Mouse (Mus musculus) ovary, adult 10 weeks (tissue): ENCODE results near the gene Ly6g5b. TPM values are rescaled to one million over a fixed set of nuclear protein-coding genes. Genes with fewer than 3 reads are reported as not detected.

ENCODE experiments used
- polyA plus RNA-seq: library from polyadenylated mRNA; stranded (reverse); fragments of 350-450 nt; fragmentation: Illumina TruSeq; extraction: RNeasy Lipid Tissue Mini Kit (QIAGEN cat#74804); gene quantifications from one replicate; pipeline ENCODE4 v1.2.3, GENCODE M21; 2014

Ly6g5b gene
- polyA plus RNA-seq, 1 experiment from 2014 or later: not detected

Other genes starting within 250 kb of the Ly6g5b start
- 10.8 TPM for gene Zbtb12, start 235.9 kb downstream of the Ly6g5b start, polyA plus RNA-seq
- 1.0 TPM for gene Gm20547, start 233.4 kb downstream of the Ly6g5b start, polyA plus RNA-seq
- gene C2, start 217.2 kb downstream of the Ly6g5b start, polyA plus RNA-seq: 11.5 TPM
- 9.4 TPM for gene Ehmt2, start 217.0 kb downstream of the Ly6g5b start, polyA plus RNA-seq
- gene Slc44a4, start 201.0 kb downstream of the Ly6g5b start, polyA plus RNA-seq: 0.20 TPM
- 1.8 TPM for gene Neu1, start 184.2 kb downstream of the Ly6g5b start, polyA plus RNA-seq
- gene Hspa1b, start 156.2 kb downstream of the Ly6g5b start, polyA plus RNA-seq: 16.9 TPM
- not detected for gene Gm20481, start 145.5 kb downstream of the Ly6g5b start, polyA plus RNA-seq
- gene Hspa1a, start 143.3 kb downstream of the Ly6g5b start, polyA plus RNA-seq: 8.2 TPM
- not detected for gene Hspa1l, start 142.7 kb downstream of the Ly6g5b start, polyA plus RNA-seq
- 19.2 TPM for gene Lsm2, start 133.6 kb downstream of the Ly6g5b start, polyA plus RNA-seq
- 6.0 TPM for gene Vars, start 114.4 kb downstream of the Ly6g5b start, polyA plus RNA-seq
- not detected for gene Vwa7, start 98.8 kb downstream of the Ly6g5b start, polyA plus RNA-seq
- gene Sapcd1, start 87.4 kb downstream of the Ly6g5b start, polyA plus RNA-seq: not detected
- 0.68 TPM for gene Msh5, start 68.7 kb downstream of the Ly6g5b start, polyA plus RNA-seq
- 25.1 TPM for gene Clic1, start 65.5 kb downstream of the Ly6g5b start, polyA plus RNA-seq
- gene Ddah2, start 56.4 kb downstream of the Ly6g5b start, polyA plus RNA-seq: 2.7 TPM
- not detected for gene Ly6g6c, start 50.0 kb downstream of the Ly6g5b start, polyA plus RNA-seq
- 0.20 TPM for gene Mpig6b, start 49.2 kb downstream of the Ly6g5b start, polyA plus RNA-seq
- gene Ly6g6e, start 38.5 kb downstream of the Ly6g5b start, polyA plus RNA-seq: not detected
- gene Ly6g6d, start 37.4 kb downstream of the Ly6g5b start, polyA plus RNA-seq: not detected
- not detected for gene Ly6g6f, start 29.8 kb downstream of the Ly6g5b start, polyA plus RNA-seq
- 3.5 TPM for gene Abhd16a, start 26.2 kb downstream of the Ly6g5b start, polyA plus RNA-seq
- not detected for gene Ly6g5c, start 7.1 kb downstream of the Ly6g5b start, polyA plus RNA-seq
- gene Gpank1, start 6.0 kb upstream of the Ly6g5b start, polyA plus RNA-seq: 0.91 TPM
- 117 TPM for gene Csnk2b, start 6.6 kb upstream of the Ly6g5b start, polyA plus RNA-seq
- 0.83 TPM for gene D17H6S53E, start 10.9 kb upstream of the Ly6g5b start, polyA plus RNA-seq
- not detected for gene Apom, start 16.6 kb upstream of the Ly6g5b start, polyA plus RNA-seq
- 9.7 TPM for gene Bag6, start 19.8 kb upstream of the Ly6g5b start, polyA plus RNA-seq
- gene Prrc2a, start 49.5 kb upstream of the Ly6g5b start, polyA plus RNA-seq: 10.0 TPM
- gene Aif1, start 60.6 kb upstream of the Ly6g5b start, polyA plus RNA-seq: 5.8 TPM
- not detected for gene Lst1, start 73.0 kb upstream of the Ly6g5b start, polyA plus RNA-seq
- not detected for gene Ltb, start 79.0 kb upstream of the Ly6g5b start, polyA plus RNA-seq
- not detected for gene Tnf, start 86.6 kb upstream of the Ly6g5b start, polyA plus RNA-seq
- gene Lta, start 89.9 kb upstream of the Ly6g5b start, polyA plus RNA-seq: not detected
- gene Gm16181, start 105.4 kb upstream of the Ly6g5b start, polyA plus RNA-seq: not detected
- 5.4 TPM for gene Atp6v1g2, start 118.2 kb upstream of the Ly6g5b start, polyA plus RNA-seq
- not detected for gene Nfkbil1, start 120.4 kb upstream of the Ly6g5b start, polyA plus RNA-seq
- gene Ddx39b, start 126.3 kb upstream of the Ly6g5b start, polyA plus RNA-seq: 7.3 TPM
- 26.9 TPM for gene H2-D1, start 147.3 kb upstream of the Ly6g5b start, polyA plus RNA-seq
- gene H2-Q1, start 205.0 kb upstream of the Ly6g5b start, polyA plus RNA-seq: not detected
- gene H2-Q2, start 226.8 kb upstream of the Ly6g5b start, polyA plus RNA-seq: 2.1 TPM